Mouse (Mus musculus) erythroblast, embryonic 14.5 days (primary cell): ENCODE data around the gene Setd6. TPM values are rescaled to one million over a fixed set of nuclear protein-coding genes. Genes with fewer than 3 reads are reported as not detected.

Experiments
- H3K27me3 ChIP-seq: 2 replicates; pipeline ENCODE4 v1.6.1; 2012; ENCODE audit warnings: inconsistent platforms; ENCODE audit not compliant: control insufficient read depth
- H3K36me3 ChIP-seq: 2 replicates; pipeline ENCODE4 v1.6.1; 2012; ENCODE audit warnings: mild to moderate bottlenecking, inconsistent platforms; ENCODE audit not compliant: control insufficient read depth
- H3K4me1 ChIP-seq: 2 replicates; pipeline ENCODE4 v1.6.1; 2012; ENCODE audit warnings: inconsistent platforms; ENCODE audit not compliant: control insufficient read depth
- H3K4me3 ChIP-seq: replicated peaks from 2 replicates; pipeline ENCODE3; 2012; ENCODE audit warnings: moderate library complexity, mild to moderate bottlenecking, inconsistent platforms
- H3K9me3 ChIP-seq: 2 replicates; pipeline ENCODE4 v1.6.1; 2012; ENCODE audit warnings: low read length, inconsistent platforms, mixed read lengths; ENCODE audit not compliant: control insufficient read depth
- GATA1 ChIP-seq: IDR thresholded peaks from 2 replicates; pipeline ENCODE4 v1.6.1; 2012; ENCODE audit warnings: low read length, inconsistent platforms, mixed read lengths
- TAL1 ChIP-seq: IDR thresholded peaks from 3 replicates; pipeline ENCODE4 v1.6.1; 2012; ENCODE audit warnings: low read length, inconsistent platforms, mixed read lengths
- polyA plus RNA-seq: library from polyadenylated mRNA; stranded (reverse); fragments of >175 nt; gene quantifications from 2 replicates; pipeline ENCODE4 v1.2.3, GENCODE M21; 2012

Setd6 gene
- polyA plus RNA-seq = 0.68 and 1.1 TPM in 2 replicates

DNA sequence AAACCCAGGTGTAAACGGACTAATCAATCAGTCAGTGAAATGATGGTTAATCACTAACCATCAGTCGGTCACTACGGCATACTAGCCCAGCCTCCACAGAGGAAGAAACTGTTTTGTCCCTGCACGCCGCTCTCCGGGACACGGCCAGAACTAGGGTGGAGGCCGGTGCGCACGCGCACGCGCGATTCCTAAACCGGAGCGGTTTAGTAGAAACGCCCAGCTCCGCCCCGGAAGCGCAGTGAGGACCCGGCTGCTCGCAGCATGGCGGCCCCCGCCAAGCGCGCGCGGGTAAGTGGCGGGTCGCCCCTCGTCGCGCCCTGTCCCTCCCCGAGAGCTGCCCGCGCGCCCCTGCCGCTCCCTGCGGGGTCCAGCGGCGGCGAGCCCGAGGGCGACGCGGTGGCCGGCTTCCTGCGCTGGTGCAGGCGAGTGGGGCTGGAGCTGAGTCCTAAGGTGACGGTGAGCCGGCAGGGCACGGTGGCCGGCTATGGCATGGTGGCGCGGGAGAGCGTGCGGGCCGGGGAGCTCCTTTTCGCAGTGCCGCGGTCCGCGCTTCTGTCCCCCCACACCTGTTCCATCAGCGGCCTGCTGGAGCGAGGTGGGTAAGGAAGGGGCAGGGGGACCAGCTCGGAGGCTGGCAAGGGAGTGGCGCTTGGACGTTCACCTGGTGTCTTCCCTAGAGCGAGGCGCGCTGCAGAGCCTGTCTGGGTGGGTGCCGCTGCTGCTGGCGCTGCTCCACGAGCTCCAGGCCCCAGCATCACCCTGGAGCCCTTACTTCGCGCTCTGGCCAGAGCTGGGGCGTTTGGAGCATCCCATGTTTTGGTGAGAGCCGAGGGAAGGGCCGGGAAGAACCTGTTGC is at the start of gene Setd6:
Setd6 (plus strand) TSS at position 206 of the 856 bp plus-strand sequence.
- peaks cover 62% of the 10 kb centered on the region for H3K4me1 ChIP-seq
- H3K27me3 ChIP-seq = no peaks in the 10 kb centered on the region
- H3K36me3 ChIP-seq = peaks cover 44% of the 10 kb centered on the region
- TF ChIP-seq GATA1 (no peak), TAL1 (no peak)
- H3K4me3 ChIP-seq = peak within 1 kb of the TSS; percentile 89
- no peaks in the 10 kb centered on the region for H3K9me3 ChIP-seq

DNA sequence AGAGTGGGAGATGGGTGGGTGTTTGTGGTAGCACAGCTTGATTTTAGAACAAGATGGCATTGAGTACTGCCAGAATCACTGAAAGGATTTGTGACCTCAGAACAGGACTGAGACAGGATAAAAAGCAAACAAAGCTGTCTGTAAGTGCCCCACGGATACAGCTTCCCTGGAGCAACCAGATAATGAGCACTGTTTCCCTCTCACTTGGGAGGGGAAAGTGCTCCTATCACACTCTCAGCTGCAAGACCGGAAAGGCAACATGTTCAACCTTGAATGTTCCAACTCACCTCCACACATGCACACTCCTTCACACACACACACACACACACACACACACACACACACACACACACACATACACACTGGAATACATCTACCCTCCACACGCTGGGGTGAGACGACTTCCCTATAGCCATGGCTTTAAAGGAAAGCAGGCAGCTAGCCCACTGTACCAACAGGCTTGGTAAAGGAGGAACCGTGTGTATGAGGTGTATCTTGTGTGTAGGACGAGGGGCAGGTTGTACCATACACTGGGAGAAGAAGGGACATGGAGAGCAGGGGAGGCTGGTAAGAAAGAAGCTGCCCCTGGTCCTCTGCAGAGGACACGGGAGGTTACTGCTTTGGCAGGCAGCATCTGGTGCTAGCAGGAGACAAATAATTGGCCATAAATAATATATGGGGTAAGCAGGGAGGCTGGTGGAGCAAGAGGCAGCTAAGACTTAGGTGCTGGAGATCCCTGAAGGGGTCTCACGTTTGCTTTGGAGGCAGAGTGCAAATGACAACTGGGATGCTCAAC is 47.3 kb upstream of the Setd6 start:
- Histone ChIP-seq H3K4me1 (no peaks in the 10 kb centered on the region), H3K36me3 (no peaks in the 10 kb centered on the region), H3K27me3 (peaks cover 7% of the 10 kb centered on the region), H3K4me3 (no peak overlapping the region), H3K9me3 (no peaks in the 10 kb centered on the region)
- TF ChIP-seq TAL1 (no peak), GATA1 (no peak)

DNA sequence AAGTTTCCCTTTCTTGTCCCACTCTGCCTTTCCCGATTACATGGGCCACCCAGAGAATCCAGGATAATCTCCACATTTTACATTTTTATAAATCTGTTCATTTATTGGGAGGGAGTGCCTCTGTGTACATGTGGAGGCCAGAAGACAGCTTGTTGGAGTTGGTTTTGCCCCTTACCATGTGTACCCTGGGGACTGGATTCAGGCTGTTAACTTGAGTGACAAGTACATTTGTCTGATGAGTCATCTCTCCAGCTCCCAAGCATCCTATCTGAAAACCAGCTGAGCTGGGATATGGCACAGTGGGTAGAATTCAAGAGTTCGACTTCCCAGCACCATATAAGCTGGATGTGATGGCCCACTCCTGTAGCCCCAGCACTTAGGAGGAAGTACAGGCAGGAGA is 45.7 kb upstream of the Setd6 start:
- peaks cover 13% of the 10 kb centered on the region for H3K27me3 ChIP-seq

DNA sequence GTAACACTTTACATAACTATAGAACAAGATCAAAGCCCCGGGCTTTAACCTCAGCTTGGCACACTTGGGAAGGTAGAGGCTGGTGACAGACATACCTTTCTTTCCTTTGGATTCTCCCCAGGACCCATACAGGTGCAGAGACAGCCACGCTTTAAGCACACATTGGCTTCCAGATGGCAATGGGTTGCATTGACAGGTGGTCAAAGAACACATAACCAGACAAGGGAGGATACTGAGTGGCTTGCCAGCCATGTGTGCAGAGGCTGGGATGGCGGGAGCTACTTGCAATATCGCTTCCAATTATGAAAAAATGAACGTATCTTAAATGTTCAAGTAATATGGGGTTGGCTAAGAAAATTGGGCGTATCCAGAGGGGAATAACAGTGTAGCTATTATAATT is 43.8 kb upstream of the Setd6 start:
- Histone ChIP-seq H3K4me1 (no peaks in the 10 kb centered on the region), H3K27me3 (peaks cover 27% of the 10 kb centered on the region), H3K9me3 (no peaks in the 10 kb centered on the region), H3K4me3 (no peak overlapping the region), H3K36me3 (no peaks in the 10 kb centered on the region)
- TF ChIP-seq TAL1 = no peak
- no peak for TF ChIP-seq GATA1

More for the DNA sequence above, 45.7 kb upstream of the Setd6 start:
- Histone ChIP-seq H3K4me1 (no peaks in the 10 kb centered on the region), H3K36me3 (no peaks in the 10 kb centered on the region), H3K9me3 (no peaks in the 10 kb centered on the region), H3K4me3 (no peak overlapping the region)
- TF ChIP-seq TAL1 (no peak), GATA1 (no peak)

DNA sequence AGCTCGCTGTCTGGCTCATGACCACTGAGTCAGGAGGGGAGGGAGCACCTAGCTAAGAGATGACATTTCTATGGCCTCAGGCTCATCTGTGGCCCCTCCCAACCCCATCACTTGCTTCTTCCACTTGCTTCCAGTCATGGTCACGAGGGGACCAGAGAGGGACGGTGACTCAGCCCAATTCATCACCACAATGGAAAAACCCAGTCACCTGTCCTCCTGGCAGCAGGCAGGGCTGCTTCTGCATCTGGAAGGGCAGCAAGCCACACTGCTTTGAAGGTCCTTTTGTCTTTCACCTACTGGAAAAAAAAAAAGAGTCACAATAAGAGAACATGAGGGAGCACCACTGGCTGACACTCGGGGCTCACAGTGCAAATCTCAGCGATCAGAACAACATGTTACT is 42.9 kb upstream of the Setd6 start:
- TF ChIP-seq TAL1 = no peak
- TF ChIP-seq GATA1 = no peak
- Histone ChIP-seq H3K4me1 (no peaks in the 10 kb centered on the region), H3K4me3 (no peak overlapping the region), H3K36me3 (no peaks in the 10 kb centered on the region), H3K9me3 (no peaks in the 10 kb centered on the region), H3K27me3 (peaks cover 37% of the 10 kb centered on the region)

DNA sequence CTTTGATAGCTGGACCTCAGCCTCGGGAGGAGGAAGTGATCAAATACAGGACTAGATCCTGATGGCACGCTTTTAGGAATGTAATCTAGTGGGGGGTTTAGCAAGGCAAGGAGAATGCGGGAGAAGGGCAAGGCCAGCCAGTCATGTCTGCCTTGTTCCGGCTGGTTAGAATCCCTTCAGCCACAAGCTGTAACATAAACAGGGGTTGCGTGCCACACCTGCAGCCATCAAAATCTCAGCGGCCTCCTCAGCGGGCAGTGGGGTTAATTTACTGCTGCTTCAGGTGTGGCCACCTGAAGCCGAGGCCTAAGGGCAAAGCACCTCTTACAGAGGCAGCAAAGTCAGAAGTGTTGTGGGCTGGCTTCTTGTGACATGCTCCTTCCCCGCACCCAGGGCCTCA is 39.0 kb upstream of the Setd6 start, which contains the start of gene Ndrg4:
Ndrg4 (plus strand) TSS at position 350 of the 400 bp plus-strand sequence.
- Histone ChIP-seq H3K27me3 (peaks cover 72% of the 10 kb centered on the region), H3K36me3 (no peaks in the 10 kb centered on the region), H3K4me1 (no peaks in the 10 kb centered on the region), H3K4me3 (peak within 1 kb of the TSS; percentile 7), H3K9me3 (no peaks in the 10 kb centered on the region)
- no peak for TF ChIP-seq TAL1

DNA sequence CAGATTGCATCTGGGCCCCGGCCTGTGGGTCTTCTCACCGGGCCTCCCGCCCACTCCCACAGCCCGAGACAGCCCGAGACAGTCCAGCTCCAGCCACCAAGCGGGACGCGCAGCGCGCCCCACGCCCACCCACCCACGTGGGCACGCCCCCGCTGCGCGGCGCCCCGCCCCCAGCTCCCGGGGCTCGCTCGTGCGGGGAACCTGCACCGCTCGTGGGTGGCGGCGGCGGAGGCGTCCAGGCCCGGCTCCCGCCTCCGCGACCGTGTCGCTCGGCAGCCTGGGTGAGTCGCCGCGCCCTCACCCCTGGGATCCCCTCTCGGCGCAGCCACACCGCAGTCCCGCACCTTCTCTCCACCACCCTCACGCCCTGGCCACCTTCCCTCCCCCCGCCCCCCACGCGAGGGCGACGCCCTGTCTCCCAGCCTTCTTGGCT is 38.1 kb upstream of the Setd6 start:
- no peak for TF ChIP-seq TAL1
- TF ChIP-seq GATA1 = no peak
- peaks cover 75% of the 10 kb centered on the region for H3K27me3 ChIP-seq

DNA sequence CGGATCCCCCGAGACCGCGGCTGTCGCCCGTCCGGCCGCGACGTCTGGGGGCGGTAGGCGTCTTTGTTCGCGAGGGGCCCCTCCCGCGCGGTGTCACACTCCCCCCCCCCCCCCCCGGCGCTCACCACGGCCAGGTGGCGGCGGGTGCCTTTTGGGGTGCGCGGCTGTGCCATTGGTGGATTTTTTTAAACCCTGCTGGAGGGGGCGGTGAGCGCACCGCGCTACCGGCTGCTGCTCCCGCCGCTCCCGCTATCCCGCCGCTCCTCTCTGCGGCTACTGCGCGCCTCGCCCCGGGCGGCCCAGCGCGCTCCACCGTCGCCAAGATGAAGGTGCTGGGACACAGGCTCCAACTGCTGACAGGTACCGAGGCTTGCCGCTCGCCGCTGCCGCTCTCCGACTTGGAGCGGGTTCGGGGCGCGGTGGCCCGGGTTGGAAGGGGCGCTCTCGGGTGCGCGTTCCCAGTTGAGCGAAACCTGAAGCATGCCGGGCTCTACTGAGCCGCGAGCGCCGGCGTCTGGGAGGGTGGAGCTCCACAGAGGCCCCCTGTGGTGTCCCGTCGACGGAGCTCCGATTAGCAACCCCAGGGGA is 37.6 kb upstream of the Setd6 start:
- Histone ChIP-seq H3K9me3 (no peaks in the 10 kb centered on the region), H3K27me3 (peaks cover 71% of the 10 kb centered on the region), H3K36me3 (no peaks in the 10 kb centered on the region), H3K4me1 (no peaks in the 10 kb centered on the region), H3K4me3 (no peak overlapping the region)
- TF ChIP-seq GATA1 (no peak), TAL1 (no peak)

More for the DNA sequence above, 38.1 kb upstream of the Setd6 start:
- Histone ChIP-seq H3K4me3 (peak overlapping the region; percentile 7), H3K36me3 (no peaks in the 10 kb centered on the region), H3K4me1 (no peaks in the 10 kb centered on the region), H3K9me3 (no peaks in the 10 kb centered on the region)
